Mouse (Mus musculus) liver, adult 2 months (tissue): ENCODE data around the gene Prph.

Source experiments
- CTCF ChIP-seq: fragments of 200-500 bp; IDR thresholded peaks from 2 replicates; pipeline ENCODE4 v1.5.1; 2011; ENCODE audit warnings: low read depth, low read length, control low read depth
- POLR2A ChIP-seq: fragments of 200-500 bp; IDR thresholded peaks from 2 replicates; pipeline ENCODE4 v1.6.1; 2011; ENCODE audit warnings: low read length, control low read depth; ENCODE audit not compliant: insufficient read depth; ENCODE audit errors: extremely low read depth

GRCm38 (mm10) chr15:99021255-99021654 lies 33.7 kb upstream of the Prph start:
- TF ChIP-seq CTCF (no peak), POLR2A (no peak)
